Mouse (Mus musculus) v-Abl transformed pro-B cells (cell line): ENCODE measurements around the gene Cdadc1.

Source experiments
- in situ Hi-C, 2 experiments: fragments of 400-800 bp; cut with MboI; formaldehyde crosslinking; loops; one replicate each; pipeline ENCODE4 v1.15.1; 2025; ENCODE audit not compliant: unreplicated experiment in 2 of 2

Gene Cdadc1

GRCm38 (mm10) chr14:59614149-59614548 lies 16.4 kb upstream of the Cdadc1 start:
- in situ Hi-C loops = loop anchor here (25.0 kb wide), 3 partner anchors 573 to 1673 kb away; partner anchors contain the start of gene Atp8a2 (in 1 of the 2)

- in situ Hi-C loops = loop anchor here (25.0 kb wide), 3 partner anchors 574 to 1674 kb away; partner anchors contain the start of gene Atp8a2 (in 1 of the 2)
Measured at GRCm38 (mm10) chr14:59612920-59613625, 15.3 kb upstream of the Cdadc1 start.

GRCm38 (mm10) chr14:59607021-59607420 lies 9.3 kb upstream of the Cdadc1 start:
- in situ Hi-C loops = loop anchor here (5.0 to 25.0 kb wide), 11 partner anchors 410 to 1680 kb away; partner anchors contain the start of gene Atp8a2 (in 1 of the 2)

GRCm38 (mm10) chr14:59605671-59606353 lies 8.1 kb upstream of the Cdadc1 start:
- in situ Hi-C loops = loop anchor here (5.0 to 25.0 kb wide), 11 partner anchors 411 to 1681 kb away; partner anchors contain the start of gene Atp8a2 (in 1 of the 2)

GRCm38 (mm10) chr14:59604002-59604645 lies 6.4 kb upstream of the Cdadc1 start:
- in situ Hi-C loops = loop anchor here (10.0 to 25.0 kb wide), 6 partner anchors 581 to 1683 kb away; partner anchors contain the start of gene Atp8a2 (in 1 of the 2)

GRCm38 (mm10) chr14:59598260-59598627 lies 485 bp upstream of the Cdadc1 start:
- in situ Hi-C loops = loop anchor here in 1 of 2 experiments (25.0 kb wide), 1 partner anchor 1936 kb away; the partner anchor contains the start of gene Xpo4

GRCm38 (mm10) chr14:59594988-59595387 lies 2.8 kb downstream of the Cdadc1 start:
- in situ Hi-C loops = loop anchor here in 1 of 2 experiments (25.0 kb wide), 1 partner anchor 1933 kb away; the partner anchor contains the start of gene Xpo4

- in situ Hi-C loops = loop anchor here in 1 of 2 experiments (25.0 kb wide), 1 partner anchor 1930 kb away; the partner anchor contains the start of gene Xpo4
Measured at GRCm38 (mm10) chr14:59592593-59592992, 5.2 kb downstream of the Cdadc1 start.

- in situ Hi-C loops = loop anchor here in 1 of 2 experiments (25.0 kb wide), 1 partner anchor 1930 kb away; the partner anchor contains the start of gene Xpo4
Measured at GRCm38 (mm10) chr14:59591901-59592300, 5.9 kb downstream of the Cdadc1 start.

GRCm38 (mm10) chr14:59590614-59591013 lies 7.1 kb downstream of the Cdadc1 start:
- in situ Hi-C loops = loop anchor here in 1 of 2 experiments (25.0 kb wide), 1 partner anchor 1928 kb away; the partner anchor contains the start of gene Xpo4

- in situ Hi-C loops = loop anchor here in 1 of 2 experiments (25.0 kb wide), 1 partner anchor 1914 kb away; the partner anchor contains the start of gene Xpo4
Measured at GRCm38 (mm10) chr14:59576385-59576784, 21.4 kb downstream of the Cdadc1 start.

GRCm38 (mm10) chr14:59566756-59567155 lies 31.0 kb downstream of the Cdadc1 start:
- in situ Hi-C loops = loop anchor here in 1 of 2 experiments (25.0 kb wide), 1 partner anchor 1529 kb away; no protein-coding TSS in a partner anchor

- in situ Hi-C loops = loop anchor here (5.0 to 25.0 kb wide), 4 partner anchors 91 to 1521 kb away; no protein-coding TSS in a partner anchor
Measured at GRCm38 (mm10) chr14:59557886-59558285, 39.9 kb downstream of the Cdadc1 start.

- in situ Hi-C loops = loop anchor here (5.0 to 25.0 kb wide), 4 partner anchors 90 to 1520 kb away; no protein-coding TSS in a partner anchor
Measured at GRCm38 (mm10) chr14:59557071-59557470, 40.7 kb downstream of the Cdadc1 start.

- in situ Hi-C loops = loop anchor here (5.0 to 25.0 kb wide), 4 partner anchors 89 to 1519 kb away; no protein-coding TSS in a partner anchor
Measured at GRCm38 (mm10) chr14:59555928-59556531, 41.7 kb downstream of the Cdadc1 start.

- in situ Hi-C loops = loop anchor here (5.0 to 25.0 kb wide), 4 partner anchors 88 to 1518 kb away; no protein-coding TSS in a partner anchor
Measured at GRCm38 (mm10) chr14:59555018-59555417, 42.7 kb downstream of the Cdadc1 start.

GRCm38 (mm10) chr14:59554025-59554424 lies 43.7 kb downstream of the Cdadc1 start:
- in situ Hi-C loops = loop anchor here in 1 of 2 experiments (25.0 kb wide), 1 partner anchor 1517 kb away; no protein-coding TSS in a partner anchor

GRCm38 (mm10) chr14:59551956-59552355 lies 45.8 kb downstream of the Cdadc1 start:
- in situ Hi-C loops = loop anchor here in 1 of 2 experiments (25.0 kb wide), 1 partner anchor 1515 kb away; no protein-coding TSS in a partner anchor

GRCm38 (mm10) chr14:59550841-59551240 lies 46.9 kb downstream of the Cdadc1 start:
- in situ Hi-C loops = loop anchor here in 1 of 2 experiments (25.0 kb wide), 1 partner anchor 1514 kb away; no protein-coding TSS in a partner anchor
